Mouse (Mus musculus) ZHBTc4 (cell line): ENCODE measurements around the gene Ndst4.

ENCODE experiments used
- DNase-seq: peaks from one replicate; pipeline ENCODE4 v3.0.0-alpha.2; 2011; ENCODE audit warnings: low read depth, low spot score

Gene Ndst4

GRCm38 (mm10) chr3:125734945-125735344 is 331.1 kb downstream of the Ndst4 start:
- no peak for DNase-seq

GRCm38 (mm10) chr3:125744468-125745141 is 340.7 kb downstream of the Ndst4 start:
- no peak for DNase-seq

- DNase-seq: no peak
Observed at GRCm38 (mm10) chr3:125745142-125745496, 341.2 kb downstream of the Ndst4 start.

- DNase-seq: no peak
Observed at GRCm38 (mm10) chr3:125746367-125746766, 342.5 kb downstream of the Ndst4 start.

GRCm38 (mm10) chr3:125756911-125757310 is 353.0 kb downstream of the Ndst4 start:
- DNase-seq: no peak

- no peak for DNase-seq
Observed at GRCm38 (mm10) chr3:125760711-125761110, 356.8 kb downstream of the Ndst4 start.
